Mouse (Mus musculus) mouse trophoblast stem cell (cell line): Measurements from ENCODE around the gene Chchd10.

ENCODE experiments used
- in situ Hi-C, 2 experiments: fragments of 300-500 bp; cut with MseI, MboI; formaldehyde crosslinking; loops; 2 replicates in 1 of 2; 3 replicates in 1 of 2; pipeline ENCODE4 v1.15.1; 2025

Chchd10 gene

GRCm38 (mm10) chr10:75924324-75924723, 8.6 kb upstream of the Chchd10 start:
- in situ Hi-C loops, result no loop called here

GRCm38 (mm10) chr10:75926396-75926795, 6.5 kb upstream of the Chchd10 start:
- in situ Hi-C loops, result no loop called here

- in situ Hi-C loops, result loop anchor here in 1 of 2 experiments (10.0 kb wide), 1 partner anchor 166 kb away; the partner anchor contains the start of gene Cabin1
Observed at GRCm38 (mm10) chr10:75930304-75930703, 2.6 kb upstream of the Chchd10 start.

- in situ Hi-C loops, result loop anchor here in 1 of 2 experiments (10.0 kb wide), 1 partner anchor 167 kb away; the partner anchor contains the start of gene Cabin1
Observed at GRCm38 (mm10) chr10:75931311-75931710, 1.6 kb upstream of the Chchd10 start.

GRCm38 (mm10) chr10:75932081-75932678, 750 bp upstream of the Chchd10 start:
- in situ Hi-C loops, result loop anchor here in 1 of 2 experiments (10.0 kb wide), 1 partner anchor 167 kb away; the partner anchor contains the start of gene Cabin1

- in situ Hi-C loops, result loop anchor here in 1 of 2 experiments (10.0 kb wide), 1 partner anchor 170 kb away; the partner anchor contains the start of gene Cabin1
Observed at GRCm38 (mm10) chr10:75934991-75935390, 2.1 kb downstream of the Chchd10 start.

- in situ Hi-C loops, result loop anchor here in 1 of 2 experiments (10.0 kb wide), 1 partner anchor 171 kb away; the partner anchor contains the start of gene Cabin1
Observed at GRCm38 (mm10) chr10:75935680-75936541, 3.0 kb downstream of the Chchd10 start, which contains the start of gene Mmp11. TSS of gene Mmp11 (minus strand) at chr10:75936496.

- in situ Hi-C loops, result loop anchor here in 1 of 2 experiments (10.0 kb wide), 1 partner anchor 172 kb away; the partner anchor contains the start of gene Cabin1
Observed at GRCm38 (mm10) chr10:75936909-75937667, 4.2 kb downstream of the Chchd10 start.

- in situ Hi-C loops, result loop anchor here in 1 of 2 experiments (10.0 kb wide), 1 partner anchor 173 kb away; the partner anchor contains the start of gene Cabin1
Observed at GRCm38 (mm10) chr10:75937851-75938643, 5.1 kb downstream of the Chchd10 start.

GRCm38 (mm10) chr10:75939481-75940234, 6.7 kb downstream of the Chchd10 start:
- in situ Hi-C loops, result loop anchor here in 1 of 2 experiments (10.0 kb wide), 1 partner anchor 175 kb away; the partner anchor contains the start of gene Cabin1

- in situ Hi-C loops, result no loop called here
Observed at GRCm38 (mm10) chr10:75940520-75940919, 7.6 kb downstream of the Chchd10 start, which contains the start of gene Gm867. TSS of gene Gm867 (minus strand) at chr10:75940672.

- in situ Hi-C loops, result no loop called here
Observed at GRCm38 (mm10) chr10:75941042-75941824, 8.3 kb downstream of the Chchd10 start.

GRCm38 (mm10) chr10:75942736-75943477, 10.0 kb downstream of the Chchd10 start, which contains the start of gene Vpreb3:
TSS of gene Vpreb3 (plus strand) at chr10:75943057.
- in situ Hi-C loops, result no loop called here

- in situ Hi-C loops, result no loop called here
Observed at GRCm38 (mm10) chr10:75944066-75944772, 11.3 kb downstream of the Chchd10 start.

GRCm38 (mm10) chr10:75945213-75945612, 12.3 kb downstream of the Chchd10 start:
- in situ Hi-C loops, result no loop called here

- in situ Hi-C loops, result no loop called here
Observed at GRCm38 (mm10) chr10:75945896-75946295, 13.0 kb downstream of the Chchd10 start.

GRCm38 (mm10) chr10:75948079-75948478, 15.1 kb downstream of the Chchd10 start:
- in situ Hi-C loops, result no loop called here
